Mouse (Mus musculus) layer of hippocampus, adult 9-11 months (tissue): Measurements from ENCODE around the gene Vps33b.
A peak's percentile ranks its signal among the peaks of the same experiment; 100 is the strongest.
"Not testable (repeated sequence)": the region's sequence is repeated elsewhere in the genome, so short reads cannot be mapped to it uniquely, and the experiment has no call there.

ENCODE experiments used
- DNase-seq: peaks from one replicate; pipeline ENCODE4 v3.0.0; 2022

Gene Vps33b

DNA sequence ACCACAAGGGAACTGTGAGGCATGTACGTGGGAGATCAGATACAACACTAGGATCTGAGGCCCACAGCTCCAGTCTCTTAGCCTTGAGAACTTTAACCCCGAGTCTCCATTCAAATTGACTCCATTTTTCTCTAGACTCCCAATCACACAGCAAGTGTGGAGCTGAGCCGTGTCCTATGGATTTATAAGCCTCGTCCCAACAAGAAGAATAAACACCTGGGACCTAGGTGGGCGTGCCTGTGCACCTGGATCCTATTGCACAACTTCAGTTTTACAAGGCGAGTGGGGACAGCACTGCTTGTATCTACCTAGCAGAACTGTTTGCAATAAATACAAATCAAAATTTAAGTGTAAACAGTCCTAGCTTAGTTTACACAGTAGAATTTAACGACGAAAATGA lies 53.9 kb downstream of the Vps33b start:
- DNase-seq = no peak

DNA sequence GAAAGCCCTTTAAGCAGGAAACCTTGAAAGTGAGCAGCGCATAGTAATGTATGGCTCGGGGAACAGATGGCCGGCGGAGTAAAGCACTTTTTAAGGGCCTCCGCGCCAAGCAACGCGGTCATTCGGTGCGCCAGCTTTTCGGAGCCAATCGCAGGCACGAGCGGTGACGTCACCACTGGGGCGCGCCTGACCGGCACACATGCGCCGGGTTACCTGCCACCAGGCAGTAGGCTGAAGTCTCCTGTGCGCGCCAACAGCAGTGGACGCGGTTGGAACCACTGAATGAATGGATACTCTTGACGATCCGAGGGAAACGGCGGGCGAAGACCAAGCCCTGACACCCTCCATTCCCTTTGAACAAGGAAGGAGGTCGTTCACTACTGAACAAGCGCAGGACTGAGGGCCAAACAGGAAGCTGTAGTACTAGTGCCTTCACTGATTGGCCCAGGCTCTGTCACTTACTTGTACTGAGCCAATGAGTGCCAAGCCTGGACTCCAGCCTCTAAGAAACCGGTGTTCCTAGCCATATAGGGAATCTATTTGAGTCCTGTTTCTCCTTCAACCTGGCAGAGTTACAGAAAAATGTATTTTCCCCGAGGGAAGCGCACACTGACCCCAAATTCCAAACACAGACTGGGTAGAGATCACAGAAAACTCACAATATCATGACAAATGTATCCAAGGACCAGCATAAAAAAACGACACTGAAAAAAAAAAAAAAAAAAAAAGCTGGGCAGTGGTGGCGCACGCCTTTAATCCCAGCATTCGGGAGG lies 54.8 kb downstream of the Vps33b start, which contains the start of gene Rccd1:
Gene Rccd1, minus strand, starts transcription at position 412 of the 773 bp plus-strand sequence.
- peak; percentile 98 for DNase-seq

DNA sequence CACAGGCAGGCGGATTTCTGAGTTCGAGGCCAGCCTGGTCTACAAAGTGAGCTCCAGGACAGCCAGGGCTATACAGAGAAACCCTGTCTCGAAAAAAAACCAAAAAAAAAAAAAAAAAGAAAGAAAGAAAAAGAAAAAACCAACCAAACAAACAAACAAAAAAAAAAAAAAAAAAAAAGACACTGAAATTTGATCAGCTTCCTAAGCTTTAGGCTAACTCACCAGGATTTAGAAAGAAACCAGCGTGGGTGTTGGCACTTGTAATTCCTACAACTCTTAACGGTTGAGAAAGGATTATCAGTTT lies 55.3 kb downstream of the Vps33b start:
- not testable (repeated sequence) for DNase-seq

DNA sequence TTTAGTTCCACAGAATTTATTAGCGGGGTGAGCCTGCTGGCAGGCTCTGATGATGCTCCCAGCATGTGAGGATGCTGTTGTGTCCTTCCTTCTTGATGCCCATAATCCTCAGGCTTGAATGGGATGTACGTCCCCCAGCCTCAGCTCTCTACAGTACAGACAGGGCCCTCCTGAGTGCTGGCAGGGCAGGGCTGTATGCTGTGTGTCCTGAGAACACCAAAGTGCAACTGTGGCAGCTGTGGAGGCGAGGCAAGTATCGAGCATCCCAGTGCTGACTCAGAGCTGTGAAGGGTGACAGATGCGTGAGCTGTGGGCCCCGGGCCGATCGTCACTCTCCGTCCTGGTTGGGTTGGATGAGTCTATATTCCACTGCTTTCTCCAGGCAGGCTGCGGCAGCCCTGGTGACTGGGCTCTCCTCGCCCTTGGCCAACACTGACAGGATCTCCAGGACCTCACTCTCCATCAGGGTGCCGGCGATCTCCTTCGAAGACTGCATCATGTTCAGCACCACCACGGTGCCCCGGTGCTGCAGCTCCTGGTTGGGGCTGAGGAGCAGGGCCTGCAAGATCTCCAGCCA lies 55.9 kb downstream of the Vps33b start:
- DNase-seq = no peak

DNA sequence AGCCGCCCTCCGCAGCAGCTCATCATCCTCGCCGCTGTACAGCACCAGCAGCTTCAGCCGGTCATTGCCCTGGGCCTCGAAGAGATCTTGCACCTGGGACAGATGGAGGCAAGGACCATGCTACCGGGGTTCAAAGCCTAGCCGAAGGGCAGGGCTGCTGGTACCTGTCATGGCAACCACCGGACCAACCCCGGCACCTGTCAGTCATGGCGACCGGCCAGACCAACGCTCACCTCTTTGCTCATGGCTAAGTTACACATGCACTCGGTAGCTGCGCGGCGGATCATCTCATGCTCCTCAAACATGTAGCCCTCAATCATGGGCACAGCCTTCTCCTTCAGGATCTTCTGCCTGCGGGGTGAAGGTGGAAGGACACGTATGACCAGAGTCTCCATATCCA lies 56.6 kb downstream of the Vps33b start:
- DNase-seq = no peak

DNA sequence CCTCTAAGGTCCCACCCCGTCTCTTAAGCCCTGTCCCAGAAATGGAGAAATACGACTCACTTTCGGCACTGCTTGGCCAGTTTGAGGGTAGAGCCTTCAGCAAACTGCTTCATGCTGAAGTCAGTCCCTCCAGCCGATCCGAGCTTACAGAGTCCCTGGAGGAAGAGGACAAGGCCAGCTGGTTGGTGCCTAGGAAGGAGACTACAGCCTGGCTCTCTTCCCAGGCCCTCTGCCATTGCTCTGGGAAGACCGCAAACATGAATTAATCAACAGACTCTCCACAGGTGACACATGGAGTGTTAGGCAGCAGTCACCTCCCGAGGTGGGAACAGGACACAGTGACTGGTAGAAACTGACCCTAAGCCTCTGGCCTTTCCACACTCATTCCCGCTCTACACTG lies 60.8 kb downstream of the Vps33b start:
- DNase-seq = no peak

DNA sequence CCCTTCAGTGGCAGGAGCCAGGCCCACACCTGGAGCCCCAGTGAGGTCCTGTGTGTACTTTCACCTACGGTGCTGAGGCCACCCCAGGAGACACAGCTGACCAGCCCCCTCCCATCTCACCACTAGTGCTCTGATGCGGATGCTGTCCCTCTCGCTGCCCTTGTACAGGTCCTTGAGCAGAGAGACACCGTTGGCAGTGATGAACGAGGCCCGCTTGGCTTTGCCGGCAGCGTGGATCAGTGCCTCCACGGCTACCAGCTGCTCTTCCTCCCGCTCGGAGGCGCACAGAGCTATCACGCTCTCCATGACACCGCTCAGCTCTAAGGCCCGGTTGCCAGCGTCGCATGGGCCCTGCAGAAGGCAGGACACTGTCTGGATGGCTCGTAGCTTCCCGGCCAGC lies 62.0 kb downstream of the Vps33b start:
- DNase-seq = no peak

DNA sequence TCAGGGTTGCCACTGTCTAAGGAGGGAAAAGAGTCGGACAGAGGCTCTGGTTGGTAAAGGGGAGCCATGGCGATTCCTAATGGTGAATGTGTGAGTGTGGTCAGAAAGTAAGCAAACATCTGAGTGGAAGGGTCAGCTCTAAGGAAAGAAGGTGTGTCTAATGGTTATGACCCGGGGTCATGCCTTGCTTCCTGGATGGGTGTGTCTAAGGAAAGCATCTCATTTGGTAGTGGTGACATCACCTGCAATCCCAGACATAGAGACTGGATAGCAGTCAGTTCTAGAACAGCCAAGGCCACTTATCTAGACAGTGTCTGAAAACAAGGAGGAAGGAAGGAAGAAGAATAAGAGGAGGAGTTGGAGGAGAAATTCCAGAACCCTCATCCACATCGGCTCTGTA lies 65.4 kb downstream of the Vps33b start:
- no peak for DNase-seq

DNA sequence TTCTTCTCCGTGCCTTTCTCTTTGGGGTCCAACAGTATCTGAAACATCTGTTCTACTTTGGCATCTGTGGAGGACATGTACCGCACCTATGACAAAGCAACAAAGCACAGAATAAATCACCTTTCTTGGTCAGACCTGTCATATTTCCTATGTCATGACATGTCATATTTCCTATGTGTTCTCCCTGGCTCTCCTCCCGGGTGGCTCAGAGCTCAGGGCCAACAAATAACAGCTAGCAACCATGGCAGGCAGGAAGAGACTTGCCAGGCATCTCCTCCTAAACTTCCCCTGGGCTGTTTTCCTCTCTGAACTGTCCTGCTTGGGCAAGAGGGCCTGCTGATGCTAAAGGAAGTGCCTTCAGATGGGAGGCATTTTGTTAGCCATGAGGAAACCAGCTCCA lies 67.5 kb downstream of the Vps33b start:
- no peak for DNase-seq

DNA sequence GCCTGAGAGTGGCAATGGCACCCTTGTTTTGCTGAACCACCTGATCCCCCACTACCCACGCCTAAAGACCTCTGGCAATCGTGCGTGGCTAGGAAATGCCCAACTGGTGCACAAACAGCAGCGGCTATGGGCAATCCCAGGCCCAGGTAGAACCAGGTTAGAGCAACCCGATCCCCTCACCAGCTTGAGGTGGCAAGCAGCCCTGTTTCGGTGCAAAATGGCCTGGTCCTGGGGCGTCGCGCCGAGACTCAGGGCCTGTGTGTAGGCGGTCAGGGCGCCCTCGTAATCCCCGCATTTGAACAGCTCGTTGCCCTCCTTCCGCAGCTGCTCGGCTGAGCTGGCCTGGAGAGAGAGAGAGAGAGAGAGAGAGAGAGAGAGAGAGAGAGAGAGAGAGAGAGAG lies 69.9 kb downstream of the Vps33b start:
- DNase-seq = no peak

DNA sequence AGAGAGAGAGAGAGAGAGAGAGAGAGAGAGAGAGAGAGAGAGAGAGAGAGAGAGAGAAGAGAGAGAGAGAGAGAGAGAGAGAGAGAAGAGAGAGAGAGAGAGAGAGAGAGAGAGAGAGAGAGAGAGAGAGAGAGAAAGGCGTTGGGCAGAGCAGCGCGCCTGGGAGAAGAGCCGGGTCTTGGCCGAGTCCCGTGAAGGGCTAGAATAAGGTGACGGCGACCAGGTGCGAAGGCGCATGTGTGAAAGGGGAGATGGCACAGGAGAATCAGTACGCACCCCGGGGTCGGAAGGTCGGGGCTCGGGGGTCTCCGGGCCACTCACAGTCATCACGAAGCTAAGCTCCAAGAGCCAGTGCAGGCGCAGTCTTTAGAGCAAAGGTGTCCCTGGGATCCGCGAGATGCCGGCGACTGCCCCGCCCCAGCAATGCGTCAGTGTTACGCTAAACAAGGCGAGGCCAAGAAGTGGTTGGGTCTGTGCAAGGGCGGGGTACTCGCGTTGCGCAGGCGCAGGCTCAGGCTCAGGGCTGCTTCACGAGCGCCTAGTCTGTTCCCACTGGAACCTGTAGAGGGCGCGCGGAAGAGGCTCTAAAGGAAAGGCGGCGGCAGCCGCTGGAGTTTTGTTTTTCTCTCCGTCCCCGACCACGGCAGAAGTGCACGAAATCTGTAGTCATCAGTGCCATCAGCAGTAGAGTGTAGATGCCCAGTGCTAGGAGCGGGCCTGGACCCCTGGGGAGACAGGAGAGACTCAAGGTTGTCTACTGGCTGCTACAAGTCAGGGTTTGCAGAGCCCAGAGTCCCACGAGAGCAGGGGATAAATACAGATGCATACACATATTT lies 70.6 kb downstream of the Vps33b start:
- DNase-seq = peak; percentile 98

DNA sequence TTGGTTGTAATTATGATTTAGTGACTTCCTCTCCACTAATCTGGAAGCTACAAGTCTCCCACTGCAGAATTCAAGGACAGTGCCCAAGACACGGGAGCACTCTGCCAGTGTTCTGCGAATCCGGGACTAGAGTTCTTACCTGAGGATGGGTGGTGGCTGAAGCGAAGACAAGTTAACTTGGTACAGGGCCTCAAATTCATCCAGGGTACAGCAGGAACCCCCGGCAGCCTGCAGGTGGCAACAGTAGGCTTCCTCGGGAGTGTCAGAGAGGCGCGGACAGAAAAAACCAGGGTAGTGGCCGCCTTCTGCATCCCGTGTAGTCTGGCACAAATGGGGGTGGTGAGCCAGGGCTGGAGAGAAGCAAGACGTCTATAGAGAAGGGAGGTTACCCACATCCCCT lies 71.3 kb downstream of the Vps33b start, which contains the start of gene Unc45a:
Gene Unc45a, minus strand, starts transcription at position 213 of the 400 bp plus-strand sequence.
- DNase-seq = peak; percentile 68
